Mouse (Mus musculus) lung, adult 2 months (tissue): ENCODE data around the gene S100a13. TPM values are rescaled to one million over a fixed set of nuclear protein-coding genes. Genes with fewer than 3 reads are reported as not detected.

ENCODE experiments used
- DNase-seq: peaks from one replicate; pipeline ENCODE4 v3.0.0; 2022
- H3K4me1 ChIP-seq: fragments of 200-500 bp; 2 replicates; pipeline ENCODE4 v1.6.1; 2011; ENCODE audit warnings: low read length; ENCODE audit not compliant: control insufficient read depth, insufficient read depth
- H3K4me3 ChIP-seq: fragments of 200-500 bp; replicated peaks from 2 replicates; pipeline ENCODE3; 2011; ENCODE audit warnings: low read depth, mild to moderate bottlenecking, control low read depth, low read length; ENCODE audit errors: extremely low read depth
- CTCF ChIP-seq: fragments of 200-500 bp; IDR thresholded peaks from 2 replicates; pipeline ENCODE4 v1.5.1; 2011; ENCODE audit warnings: mild to moderate bottlenecking, low read length, control low read depth; ENCODE audit not compliant: insufficient read depth
- POLR2A ChIP-seq: fragments of 200-500 bp; IDR thresholded peaks from 2 replicates; pipeline ENCODE4 v1.6.1; 2011; ENCODE audit warnings: low read depth, mild to moderate bottlenecking, control low read depth, low read length, borderline replicate concordance; ENCODE audit errors: extremely low read depth
- WGBS: fragments of 180-500 bp; shearing (Covaris S2); methylation state at CpG from one replicate; pipeline ENCODE4 v1.1.7; 2018; 5-methylcytosine and 5-hydroxymethylcytosine counted together
- polyA plus RNA-seq: library from polyadenylated mRNA; depleted of rRNA; stranded (reverse); fragments of >200 nt; gene quantifications from 2 replicates; pipeline ENCODE4 v1.2.3, GENCODE M21; 2012

S100a13 gene
- polyA plus RNA-seq, 1 experiment: 103 TPM

- TF ChIP-seq CTCF: no peak
- TF ChIP-seq POLR2A: no peak
- DNase-seq: no peak
- WGBS: 81% methylated on average over 5 of the region's 5 CpGs
- H3K4me3 ChIP-seq: no peak overlapping the region
- H3K4me1 ChIP-seq: peaks cover 4% of the 10 kb centered on the region; the same call in 1 of the 2 replicates
Observed at GRCm38 (mm10) chr3:90505216-90505615, 9.0 kb upstream of the S100a13 start.

- TF ChIP-seq POLR2A (no peak), CTCF (no peak)
Observed at GRCm38 (mm10) chr3:90506362-90506761, 7.9 kb upstream of the S100a13 start.

GRCm38 (mm10) chr3:90508287-90508949 lies 5.8 kb upstream of the S100a13 start:
- no peak for DNase-seq
- no peak for TF ChIP-seq POLR2A
- no peak for TF ChIP-seq CTCF
- 3% methylated on average over 20 of the region's 20 CpGs for WGBS

More at GRCm38 (mm10) chr3:90506362-90506761, 7.9 kb upstream of the S100a13 start:
- Histone ChIP-seq H3K4me1 (peaks cover 4% of the 10 kb centered on the region; the same call in 1 of the 2 replicates), H3K4me3 (no peak overlapping the region)
- DNase-seq: no peak
- WGBS: 63% methylated on average over 3 of the region's 3 CpGs

GRCm38 (mm10) chr3:90508950-90509746 lies 5.1 kb upstream of the S100a13 start, which contains the start of gene Chtop:
Gene Chtop, minus strand, starts transcription at chr3:90509498.
- peak; percentile 100 for DNase-seq
- WGBS: under 1% methylated on average over 66 of the region's 66 CpGs

More at GRCm38 (mm10) chr3:90508287-90508949, 5.8 kb upstream of the S100a13 start:
- H3K4me3 ChIP-seq: peak overlapping the region; percentile 81
- peaks cover 4% of the 10 kb centered on the region; the same call in 1 of the 2 replicates for H3K4me1 ChIP-seq

GRCm38 (mm10) chr3:90509747-90510123 lies 4.5 kb upstream of the S100a13 start:
- Histone ChIP-seq H3K4me1 (peaks cover 4% of the 10 kb centered on the region; the same call in 1 of the 2 replicates), H3K4me3 (no peak overlapping the region)
- TF ChIP-seq POLR2A (no peak), CTCF (no peak)
- WGBS: 14% methylated on average over 2 of the region's 2 CpGs
- DNase-seq: no peak

More at GRCm38 (mm10) chr3:90508950-90509746, 5.1 kb upstream of the S100a13 start, which contains the start of gene Chtop:
- peaks cover 4% of the 10 kb centered on the region; the same call in 1 of the 2 replicates for H3K4me1 ChIP-seq
- TF ChIP-seq CTCF: no peak
- TF ChIP-seq POLR2A: peak; percentile 61; the same call in 1 of the 2 replicates
- H3K4me3 ChIP-seq: peak within 1 kb of the TSS; percentile 81

GRCm38 (mm10) chr3:90512276-90512675 lies 2.0 kb upstream of the S100a13 start:
- Histone ChIP-seq H3K4me1 (peaks cover 6% of the 10 kb centered on the region; the same call in 1 of the 2 replicates), H3K4me3 (no peak overlapping the region)
- no peak for DNase-seq
- TF ChIP-seq CTCF (no peak), POLR2A (no peak)
- WGBS: 76% methylated on average over 5 of the region's 5 CpGs

- TF ChIP-seq CTCF: no peak
- no peak for TF ChIP-seq POLR2A
- H3K4me1 ChIP-seq: peaks cover 11% of the 10 kb centered on the region
- H3K4me3 ChIP-seq: no peak overlapping the region
- DNase-seq: no peak
- WGBS: 76% methylated on average over 9 of the region's 9 CpGs
Observed at GRCm38 (mm10) chr3:90512948-90513642, 1.1 kb upstream of the S100a13 start.

- no peak for TF ChIP-seq CTCF
- TF ChIP-seq POLR2A: peak; percentile 85; the same call in 1 of the 2 replicates
- under 1% methylated on average over 10 of the region's 10 CpGs for WGBS
- peak; percentile 78 for DNase-seq
- Histone ChIP-seq H3K4me3 (peak overlapping the region; percentile 75), H3K4me1 (peaks cover 8% of the 10 kb centered on the region)
Observed at GRCm38 (mm10) chr3:90514691-90515090, 456 bp downstream of the S100a13 start.

GRCm38 (mm10) chr3:90515242-90515641 lies 1.0 kb downstream of the S100a13 start:
- TF ChIP-seq CTCF (no peak), POLR2A (peak; percentile 29; the same call in 1 of the 2 replicates)
- DNase-seq: peak; percentile 41
- 7% methylated on average over 1 of the region's 1 CpGs for WGBS
- peaks cover 8% of the 10 kb centered on the region for H3K4me1 ChIP-seq
- H3K4me3 ChIP-seq: peak overlapping the region; percentile 75
